Mouse (Mus musculus) small intestine, adult 2 months (tissue): Measurements from ENCODE around the gene Sez6l.

ENCODE experiments used
- CTCF ChIP-seq: fragments of 200-500 bp; IDR thresholded peaks from 2 replicates; pipeline ENCODE4 v1.5.1; 2012; ENCODE audit warnings: low read depth, mild to moderate bottlenecking, control low read depth, inconsistent platforms, low read length, moderate library complexity, mixed read lengths; ENCODE audit not compliant: insufficient replicate concordance, insufficient read length; ENCODE audit errors: extremely low read depth
- POLR2A ChIP-seq: fragments of 200-500 bp; IDR thresholded peaks from 2 replicates; pipeline ENCODE4 v1.6.1; 2012; ENCODE audit warnings: low read depth, mild to moderate bottlenecking, control low read depth, inconsistent platforms, low read length, moderate library complexity

DNA sequence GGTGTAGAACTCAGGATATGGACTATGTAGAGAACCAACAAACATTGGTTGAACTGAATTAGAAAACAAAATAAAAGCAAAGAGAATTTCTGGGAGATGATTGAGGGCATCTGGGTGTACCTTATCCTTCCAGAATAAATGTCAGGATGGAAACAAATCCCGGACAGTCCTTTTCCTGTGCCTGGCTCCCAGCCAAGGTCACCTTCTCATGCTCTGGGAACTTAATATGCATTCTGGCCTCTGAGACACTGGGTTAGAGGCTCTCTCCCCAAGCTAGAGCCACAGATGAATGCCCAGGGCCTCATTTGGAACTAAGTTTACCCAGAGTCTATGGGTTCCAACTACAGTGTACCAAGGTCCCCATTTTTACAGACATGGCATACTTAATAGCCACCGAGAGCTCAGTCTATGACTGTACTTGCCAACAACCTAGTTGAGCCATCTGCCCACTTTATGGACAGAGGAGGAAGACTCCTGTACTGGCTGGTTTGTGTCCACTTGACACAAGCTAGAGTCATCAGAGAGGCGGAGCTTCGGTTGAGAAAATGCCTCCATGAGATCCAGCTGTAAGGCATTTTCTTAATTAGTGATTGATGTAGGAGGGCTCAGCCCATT is 7.3 kb upstream of the Sez6l start:
- TF ChIP-seq CTCF (no peak), POLR2A (no peak)
